Mouse (Mus musculus): ENCODE data around the gene Gucy2c. TPM values are rescaled to one million over a fixed set of nuclear protein-coding genes. Genes with fewer than 3 reads are reported as not detected.

The Gucy2c gene
- polyA plus RNA-seq, 1 experiment from 2014 or later = 0.31 TPM

DNA sequence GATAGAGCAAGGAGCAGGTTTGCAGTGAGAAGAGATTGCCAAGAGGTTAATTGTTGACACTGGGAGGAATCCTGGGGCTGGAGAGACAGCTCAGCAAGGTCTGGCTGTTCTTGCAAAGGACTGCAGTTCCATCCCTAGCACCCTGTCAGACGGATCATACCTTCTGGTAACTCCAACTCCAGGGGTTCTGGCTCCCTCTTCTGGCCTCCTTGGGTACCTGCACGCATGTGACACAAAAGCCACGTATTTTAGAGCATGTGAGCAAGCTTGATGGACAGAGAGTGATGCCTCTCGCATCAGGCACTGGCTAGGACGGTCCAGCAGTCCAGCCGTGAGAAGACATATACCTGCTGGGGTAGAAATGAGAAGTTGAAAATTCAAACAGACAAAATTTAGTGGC is 90.3 kb downstream of the Gucy2c start:
- Histone ChIP-seq H3K9ac (replicated peaks; ENCODE audit: low read depth, low read length) (no peak overlapping the region), H3K4me3 (ENCODE audit: low read depth, low read length) (no peak overlapping the region), H3K4me2 (ENCODE audit: low read depth, low read length) (no peak overlapping the region), H3K27me3 (ENCODE audit: control insufficient read depth, insufficient read depth, low read length) (no peaks in the 10 kb centered on the region), H3K27ac (ENCODE audit: low read depth, low read length) (no peak overlapping the region), H3K4me1 (ENCODE audit: control insufficient read depth, insufficient read depth, low read length) (no peaks in the 10 kb centered on the region), H3K9me3 (ENCODE audit: control insufficient read depth, low read length) (no peaks in the 10 kb centered on the region), H3K36me3 (ENCODE audit: control insufficient read depth, insufficient read depth, low read length) (no peaks in the 10 kb centered on the region)
- no peak for ATAC-seq (ENCODE audit: low read depth)
- 88% methylated on average over 6 of the region's 6 CpGs for WGBS

DNA sequence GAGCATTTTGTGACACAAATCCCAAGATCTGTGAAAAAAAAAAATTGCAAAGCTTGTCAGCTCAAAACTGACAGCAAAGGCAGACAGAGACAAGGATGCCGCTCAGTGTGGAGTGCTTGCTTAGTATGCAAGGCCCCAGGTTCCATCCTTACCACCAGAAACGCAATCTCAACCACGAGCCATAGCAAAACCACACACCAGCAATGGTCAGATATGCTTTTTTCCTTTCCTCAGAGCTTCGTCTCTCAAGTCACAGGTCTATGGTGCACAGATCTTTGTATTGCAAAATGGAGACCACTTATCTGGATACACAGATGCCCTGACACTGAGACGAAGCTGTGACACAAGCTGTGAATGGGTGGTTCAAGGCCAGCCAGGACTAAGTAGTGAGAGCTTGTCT is 91.0 kb downstream of the Gucy2c start:
- no peak overlapping the region for H3K4me3 ChIP-seq (ENCODE audit: low read depth, low read length)
- H3K27me3 ChIP-seq (ENCODE audit: control insufficient read depth, insufficient read depth, low read length) = no peaks in the 10 kb centered on the region
- no peaks in the 10 kb centered on the region for H3K9me3 ChIP-seq (ENCODE audit: control insufficient read depth, low read length)
- H3K27ac ChIP-seq (ENCODE audit: low read depth, low read length) = no peak overlapping the region
- no peak for ATAC-seq (ENCODE audit: low read depth)
- 93% methylated on average over 5 of the region's 5 CpGs for WGBS
- H3K9ac ChIP-seq (replicated peaks; ENCODE audit: low read depth, low read length) = no peak overlapping the region
- no peak overlapping the region for H3K4me2 ChIP-seq (ENCODE audit: low read depth, low read length)
- no peaks in the 10 kb centered on the region for H3K36me3 ChIP-seq (ENCODE audit: control insufficient read depth, insufficient read depth, low read length)
- H3K4me1 ChIP-seq (ENCODE audit: control insufficient read depth, insufficient read depth, low read length) = no peaks in the 10 kb centered on the region

GRCm38 (mm10) chr6:136689790-136690413 is 91.7 kb downstream of the Gucy2c start:
- no peak for ATAC-seq (ENCODE audit: low read depth)
- no peaks in the 10 kb centered on the region for H3K36me3 ChIP-seq (ENCODE audit: control insufficient read depth, insufficient read depth, low read length)
- no peaks in the 10 kb centered on the region for H3K4me1 ChIP-seq (ENCODE audit: control insufficient read depth, insufficient read depth, low read length)
- H3K27ac ChIP-seq (ENCODE audit: low read depth, low read length) = no peak overlapping the region
- 69% methylated on average over 15 of the region's 15 CpGs for WGBS
- no peaks in the 10 kb centered on the region for H3K9me3 ChIP-seq (ENCODE audit: control insufficient read depth, low read length)
- no peak overlapping the region for H3K4me2 ChIP-seq (ENCODE audit: low read depth, low read length)
- H3K27me3 ChIP-seq (ENCODE audit: control insufficient read depth, insufficient read depth, low read length) = no peaks in the 10 kb centered on the region
- H3K9ac ChIP-seq (replicated peaks; ENCODE audit: low read depth, low read length) = no peak overlapping the region
- H3K4me3 ChIP-seq (ENCODE audit: low read depth, low read length) = no peak overlapping the region

DNA sequence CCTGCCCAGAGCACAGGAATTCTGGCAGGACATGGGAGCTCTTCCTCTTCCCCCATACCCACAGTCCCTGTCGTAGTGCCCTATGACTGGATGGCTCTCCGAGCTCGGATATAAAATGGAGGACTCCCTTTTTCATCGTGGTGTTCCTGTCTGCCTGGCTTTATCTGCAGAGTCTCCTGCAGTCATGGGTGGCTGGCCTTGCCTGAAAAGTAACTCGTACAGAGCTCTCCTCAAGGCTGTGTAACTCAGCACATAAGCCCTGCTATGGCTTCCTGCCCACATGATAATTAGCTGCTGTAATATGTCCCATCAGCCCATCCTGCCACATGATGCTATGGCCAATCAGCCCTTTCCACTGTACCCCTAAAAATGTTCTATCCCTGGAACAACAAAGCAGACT is 96.1 kb downstream of the Gucy2c start:
- Histone ChIP-seq H3K9me3 (ENCODE audit: control insufficient read depth, low read length) (no peaks in the 10 kb centered on the region), H3K36me3 (ENCODE audit: control insufficient read depth, insufficient read depth, low read length) (no peaks in the 10 kb centered on the region), H3K9ac (replicated peaks; ENCODE audit: low read depth, low read length) (no peak overlapping the region), H3K4me3 (ENCODE audit: low read depth, low read length) (no peak overlapping the region), H3K4me2 (ENCODE audit: low read depth, low read length) (no peak overlapping the region), H3K4me1 (ENCODE audit: control insufficient read depth, insufficient read depth, low read length) (no peaks in the 10 kb centered on the region), H3K27me3 (ENCODE audit: control insufficient read depth, insufficient read depth, low read length) (no peaks in the 10 kb centered on the region), H3K27ac (ENCODE audit: low read depth, low read length) (no peak overlapping the region)
- WGBS = 69% methylated on average over 5 of the region's 5 CpGs
- ATAC-seq (ENCODE audit: low read depth) = no peak

DNA sequence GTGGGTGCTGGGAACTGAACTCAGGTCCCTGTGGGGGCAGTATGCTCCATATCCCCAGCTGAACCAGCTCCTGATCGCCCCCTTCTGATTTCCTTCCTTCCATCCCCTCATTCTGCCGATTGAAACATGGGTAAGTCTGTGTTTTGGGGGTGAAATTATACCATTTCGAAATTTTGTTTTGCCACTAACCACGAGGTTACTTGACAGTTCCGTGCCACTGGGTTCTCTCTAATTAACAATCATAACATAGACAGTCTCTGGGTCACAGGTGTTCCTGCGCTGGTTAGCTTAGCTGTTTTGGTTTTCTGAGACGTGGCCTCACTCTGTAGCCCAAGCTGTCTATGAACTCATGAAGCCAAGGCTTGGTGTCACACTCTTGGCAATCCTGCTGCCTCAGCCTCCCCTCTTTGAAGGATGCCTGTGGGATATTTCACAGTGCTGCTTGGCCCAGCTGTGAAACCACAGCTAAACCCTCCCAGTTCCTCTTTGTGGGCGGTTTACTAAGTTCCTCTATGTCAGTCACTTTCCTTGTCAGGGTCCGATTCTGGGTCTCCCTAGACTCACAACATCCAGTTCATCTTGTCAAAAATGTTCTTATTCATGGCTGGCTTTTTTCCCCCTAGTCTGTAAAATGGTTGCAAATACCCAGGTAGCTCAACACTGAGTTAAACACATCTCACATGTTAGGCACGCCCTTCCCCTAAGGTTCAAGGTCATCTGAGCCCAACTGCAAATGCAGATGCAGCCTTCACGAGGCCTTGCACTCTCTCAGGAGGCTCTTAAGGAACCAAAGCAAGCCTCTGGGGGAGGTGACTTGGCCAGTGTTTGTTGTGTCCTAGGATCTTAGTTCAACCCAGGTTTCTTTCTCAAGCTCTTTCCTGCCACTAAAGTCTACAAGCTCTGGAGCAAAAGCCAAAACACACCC is 97.9 kb downstream of the Gucy2c start:
- no peak overlapping the region for H3K4me2 ChIP-seq (ENCODE audit: low read depth, low read length)
- H3K27ac ChIP-seq (ENCODE audit: low read depth, low read length) = no peak overlapping the region
- no peak overlapping the region for H3K4me3 ChIP-seq (ENCODE audit: low read depth, low read length)
- H3K27me3 ChIP-seq (ENCODE audit: control insufficient read depth, insufficient read depth, low read length) = no peaks in the 10 kb centered on the region
- no peaks in the 10 kb centered on the region for H3K36me3 ChIP-seq (ENCODE audit: control insufficient read depth, insufficient read depth, low read length)
- no peaks in the 10 kb centered on the region for H3K4me1 ChIP-seq (ENCODE audit: control insufficient read depth, insufficient read depth, low read length)
- H3K9ac ChIP-seq (replicated peaks; ENCODE audit: low read depth, low read length) = no peak overlapping the region
- WGBS = 87% methylated on average over 11 of the region's 11 CpGs
- no peak for ATAC-seq (ENCODE audit: low read depth)
- no peaks in the 10 kb centered on the region for H3K9me3 ChIP-seq (ENCODE audit: control insufficient read depth, low read length)

- no peak overlapping the region for H3K4me3 ChIP-seq (ENCODE audit: low read depth, low read length)
- no peaks in the 10 kb centered on the region for H3K9me3 ChIP-seq (ENCODE audit: control insufficient read depth, low read length)
- no peak overlapping the region for H3K4me2 ChIP-seq (ENCODE audit: low read depth, low read length)
- H3K9ac ChIP-seq (replicated peaks; ENCODE audit: low read depth, low read length) = no peak overlapping the region
- ATAC-seq (ENCODE audit: low read depth) = no peak
- H3K27me3 ChIP-seq (ENCODE audit: control insufficient read depth, insufficient read depth, low read length) = no peaks in the 10 kb centered on the region
- WGBS = 42% methylated on average over 2 of the region's 2 CpGs
- no peak overlapping the region for H3K27ac ChIP-seq (ENCODE audit: low read depth, low read length)
- H3K4me1 ChIP-seq (ENCODE audit: control insufficient read depth, insufficient read depth, low read length) = no peaks in the 10 kb centered on the region
- no peaks in the 10 kb centered on the region for H3K36me3 ChIP-seq (ENCODE audit: control insufficient read depth, insufficient read depth, low read length)
Observed at GRCm38 (mm10) chr6:136679381-136679780, 102.2 kb downstream of the Gucy2c start.

GRCm38 (mm10) chr6:136674935-136675334 is 106.6 kb downstream of the Gucy2c start:
- H3K27ac ChIP-seq (ENCODE audit: low read depth, low read length) = no peak overlapping the region
- no peak for ATAC-seq (ENCODE audit: low read depth)
- H3K4me1 ChIP-seq (ENCODE audit: control insufficient read depth, insufficient read depth, low read length) = no peaks in the 10 kb centered on the region

GRCm38 (mm10) chr6:136672467-136672866 is 109.1 kb downstream of the Gucy2c start:
- Histone ChIP-seq H3K36me3 (ENCODE audit: control insufficient read depth, insufficient read depth, low read length) (no peaks in the 10 kb centered on the region), H3K9ac (replicated peaks; ENCODE audit: low read depth, low read length) (no peak overlapping the region), H3K27me3 (ENCODE audit: control insufficient read depth, insufficient read depth, low read length) (no peaks in the 10 kb centered on the region), H3K27ac (ENCODE audit: low read depth, low read length) (no peak overlapping the region), H3K9me3 (ENCODE audit: control insufficient read depth, low read length) (no peaks in the 10 kb centered on the region; the same call in 1 of the 2 replicates), H3K4me2 (ENCODE audit: low read depth, low read length) (no peak overlapping the region), H3K4me1 (ENCODE audit: control insufficient read depth, insufficient read depth, low read length) (no peaks in the 10 kb centered on the region), H3K4me3 (ENCODE audit: low read depth, low read length) (no peak overlapping the region)
- 82% methylated on average over 7 of the region's 7 CpGs for WGBS
- no peak for ATAC-seq (ENCODE audit: low read depth)

More at GRCm38 (mm10) chr6:136674935-136675334, 106.6 kb downstream of the Gucy2c start:
- Histone ChIP-seq H3K4me2 (ENCODE audit: low read depth, low read length) (no peak overlapping the region), H3K36me3 (ENCODE audit: control insufficient read depth, insufficient read depth, low read length) (no peaks in the 10 kb centered on the region), H3K9me3 (ENCODE audit: control insufficient read depth, low read length) (no peaks in the 10 kb centered on the region; the same call in 1 of the 2 replicates), H3K9ac (replicated peaks; ENCODE audit: low read depth, low read length) (no peak overlapping the region), H3K4me3 (ENCODE audit: low read depth, low read length) (no peak overlapping the region), H3K27me3 (ENCODE audit: control insufficient read depth, insufficient read depth, low read length) (no peaks in the 10 kb centered on the region)
- WGBS = 91% methylated on average over 6 of the region's 6 CpGs

DNA sequence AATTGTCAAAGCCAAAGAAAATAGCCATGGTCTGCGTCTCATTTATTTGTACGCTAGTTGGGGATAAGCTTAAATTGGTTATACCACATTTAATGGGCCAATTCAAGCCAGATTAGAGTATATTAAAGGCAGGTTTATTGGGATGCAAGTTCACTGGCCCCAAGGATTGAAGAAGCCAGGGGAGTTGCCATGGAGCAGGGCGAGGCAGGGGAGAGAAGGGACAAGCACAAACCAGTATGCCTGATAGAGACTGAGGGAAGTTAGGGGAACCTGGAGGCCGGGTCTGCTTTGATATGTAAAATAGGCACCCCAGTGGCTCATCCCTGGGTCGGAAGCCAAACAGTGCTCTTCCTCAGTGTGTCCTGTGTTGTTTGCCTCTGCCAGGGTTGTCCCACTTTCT is 112.3 kb downstream of the Gucy2c start:
- no peaks in the 10 kb centered on the region for H3K36me3 ChIP-seq (ENCODE audit: control insufficient read depth, insufficient read depth, low read length)
- no peak overlapping the region for H3K4me2 ChIP-seq (ENCODE audit: low read depth, low read length)
- no peak overlapping the region for H3K9ac ChIP-seq (replicated peaks; ENCODE audit: low read depth, low read length)
- H3K27me3 ChIP-seq (ENCODE audit: control insufficient read depth, insufficient read depth, low read length) = no peaks in the 10 kb centered on the region
- no peaks in the 10 kb centered on the region for H3K4me1 ChIP-seq (ENCODE audit: control insufficient read depth, insufficient read depth, low read length)
- H3K9me3 ChIP-seq (ENCODE audit: control insufficient read depth, low read length) = no peaks in the 10 kb centered on the region; the same call in 1 of the 2 replicates
- 42% methylated on average over 5 of the region's 5 CpGs for WGBS
- ATAC-seq (ENCODE audit: low read depth) = no peak
- H3K27ac ChIP-seq (ENCODE audit: low read depth, low read length) = no peak overlapping the region
- no peak overlapping the region for H3K4me3 ChIP-seq (ENCODE audit: low read depth, low read length)

Data from neural tube, embryonic 14.5 days (tissue).